Mouse (Mus musculus) activated CD4-positive, CD25-positive, alpha-beta regulatory T cell, adult 9 weeks (primary cell): ENCODE results near the gene Lpo. TPM values are rescaled to one million over a fixed set of nuclear protein-coding genes. Genes with fewer than 3 reads are reported as not detected.

Experiments used
- polyA plus RNA-seq: library from polyadenylated mRNA; unstranded; fragments of 100-300 nt; shearing (Covaris generic); gene quantifications from one replicate; pipeline ENCODE4 v1.2.1, GENCODE M21; 2017

Lpo gene
- not detected for polyA plus RNA-seq

GRCm38 (mm10) chr11:87828239-87828900 lies at the start of gene Lpo:
Gene Lpo, minus strand, starts transcription at chr11:87828289.

GRCm38 (mm10) chr11:87875436-87875835 lies 47.3 kb upstream of the Lpo start, which contains the start of gene Epx:
Gene Epx, minus strand, starts transcription at chr11:87875536.

GRCm38 (mm10) chr11:87852690-87853596 lies 24.9 kb upstream of the Lpo start, which contains the start of gene Mks1:
Gene Mks1, plus strand, starts transcription at chr11:87853215.

GRCm38 (mm10) chr11:87793460-87793859 lies 34.6 kb downstream of the Lpo start, which contains the start of gene Mpo:
Gene Mpo, plus strand, starts transcription at chr11:87793581.

GRCm38 (mm10) chr11:87760301-87761081 lies 67.6 kb downstream of the Lpo start, which contains the start of gene Tspoap1:
Gene Tspoap1, plus strand, starts transcription at chr11:87760541.

Other genes with a start within 250 kb of the Lpo start
- 39.1 TPM for gene Mtmr4, start 236.1 kb downstream of the Lpo start, polyA plus RNA-seq
- gene Hsf5, start 211.1 kb downstream of the Lpo start, polyA plus RNA-seq, result not detected
- gene Rnf43, start 165.6 kb downstream of the Lpo start, polyA plus RNA-seq, result 44.6 TPM
- 518 TPM for gene Supt4a, start 90.7 kb downstream of the Lpo start, polyA plus RNA-seq
- gene Tspoap1, start 67.7 kb downstream of the Lpo start, polyA plus RNA-seq, result 6.9 TPM
- not detected for gene Mpo, start 34.7 kb downstream of the Lpo start, polyA plus RNA-seq
- 15.2 TPM for gene Mks1, start 24.9 kb upstream of the Lpo start, polyA plus RNA-seq
- gene Epx, start 47.2 kb upstream of the Lpo start, polyA plus RNA-seq, result not detected
- not detected for gene Olfr462, start 64.0 kb upstream of the Lpo start, polyA plus RNA-seq
- gene Olfr463, start 69.1 kb upstream of the Lpo start, polyA plus RNA-seq, result not detected
- gene Olfr464, start 92.7 kb upstream of the Lpo start, polyA plus RNA-seq, result not detected
- 8.5 TPM for gene Dynll2, start 159.2 kb upstream of the Lpo start, polyA plus RNA-seq
- 83.7 TPM for gene Srsf1, start 219.1 kb upstream of the Lpo start, polyA plus RNA-seq
- 32.9 TPM for gene Vezf1, start 240.0 kb upstream of the Lpo start, polyA plus RNA-seq